Mouse (Mus musculus): ENCODE measurements around the gene Gm20388. TPM values are rescaled to one million over a fixed set of nuclear protein-coding genes. Genes with fewer than 3 reads are reported as not detected.

Gm20388 gene
- polyA plus RNA-seq, 1 experiment from 2014 or later: 4.4 TPM

- no peaks in the 10 kb centered on the region for H3K9me3 ChIP-seq
- 88% methylated on average over 11 of the region's 11 CpGs for WGBS
- no peak for ATAC-seq
Observed at GRCm38 (mm10) chr8:122069281-122069680, 2158.6 kb downstream of the Gm20388 start.

GRCm38 (mm10) chr8:122071193-122071592, 2160.6 kb downstream of the Gm20388 start:
- Histone ChIP-seq H3K27ac (no peak overlapping the region), H3K9me3 (no peaks in the 10 kb centered on the region), H3K4me2 (replicated peaks) (no peak overlapping the region), H3K4me1 (replicated peaks) (peaks cover 3% of the 10 kb centered on the region; the same call in 1 of the 2 replicates), H3K4me3 (replicated peaks) (no peak overlapping the region), H3K27me3 (0 out of 2 replicates have a peak, but pooled peaks cover 2% of the 10 kb centered on the region), H3K9ac (replicated peaks) (no peak overlapping the region), H3K36me3 (no peaks in the 10 kb centered on the region)
- WGBS: 71% methylated on average over 4 of the region's 4 CpGs
- no peak for ATAC-seq

More at GRCm38 (mm10) chr8:122069281-122069680, 2158.6 kb downstream of the Gm20388 start:
- Histone ChIP-seq H3K4me2 (replicated peaks) (no peak overlapping the region), H3K4me1 (replicated peaks) (no peaks in the 10 kb centered on the region), H3K9ac (replicated peaks) (no peak overlapping the region), H3K36me3 (no peaks in the 10 kb centered on the region), H3K27ac (no peak overlapping the region), H3K27me3 (0 out of 2 replicates have a peak, but pooled peaks cover 2% of the 10 kb centered on the region), H3K4me3 (replicated peaks) (no peak overlapping the region)

- ATAC-seq: no peak
- H3K4me3 ChIP-seq (replicated peaks): no peak overlapping the region
- 84% methylated on average over 9 of the region's 9 CpGs for WGBS
Observed at GRCm38 (mm10) chr8:122073964-122074363, 2163.3 kb downstream of the Gm20388 start.

GRCm38 (mm10) chr8:122074442-122074841, 2163.8 kb downstream of the Gm20388 start:
- no peak for ATAC-seq
- 90% methylated on average over 9 of the region's 9 CpGs for WGBS
- Histone ChIP-seq H3K27ac (no peak overlapping the region), H3K36me3 (no peaks in the 10 kb centered on the region), H3K9me3 (no peaks in the 10 kb centered on the region), H3K4me3 (replicated peaks) (no peak overlapping the region), H3K9ac (replicated peaks) (no peak overlapping the region), H3K4me2 (replicated peaks) (no peak overlapping the region), H3K4me1 (replicated peaks) (peaks cover 8% of the 10 kb centered on the region; the same call in 1 of the 2 replicates), H3K27me3 (peaks cover 4% of the 10 kb centered on the region; the same call in 1 of the 2 replicates)

More at GRCm38 (mm10) chr8:122073964-122074363, 2163.3 kb downstream of the Gm20388 start:
- no peaks in the 10 kb centered on the region for H3K9me3 ChIP-seq
- H3K9ac ChIP-seq (replicated peaks): no peak overlapping the region
- H3K27ac ChIP-seq: no peak overlapping the region
- peaks cover 8% of the 10 kb centered on the region; the same call in 1 of the 2 replicates for H3K4me1 ChIP-seq (replicated peaks)
- H3K27me3 ChIP-seq: peaks cover 6% of the 10 kb centered on the region; the same call in 1 of the 2 replicates
- H3K36me3 ChIP-seq: no peaks in the 10 kb centered on the region
- no peak overlapping the region for H3K4me2 ChIP-seq (replicated peaks)

- no peak for ATAC-seq
- Histone ChIP-seq H3K27me3 (peaks cover 4% of the 10 kb centered on the region; the same call in 1 of the 2 replicates), H3K4me3 (replicated peaks) (no peak overlapping the region), H3K9me3 (no peaks in the 10 kb centered on the region), H3K36me3 (no peaks in the 10 kb centered on the region), H3K4me2 (replicated peaks) (no peak overlapping the region), H3K4me1 (replicated peaks) (peaks cover 8% of the 10 kb centered on the region; the same call in 1 of the 2 replicates), H3K27ac (no peak overlapping the region), H3K9ac (replicated peaks) (no peak overlapping the region)
- WGBS: 90% methylated on average over 4 of the region's 4 CpGs
Observed at GRCm38 (mm10) chr8:122074977-122075376, 2164.3 kb downstream of the Gm20388 start.

- 38% methylated on average over 23 of the region's 23 CpGs for WGBS
- Histone ChIP-seq H3K9me3 (no peaks in the 10 kb centered on the region), H3K27ac (no peak overlapping the region), H3K9ac (replicated peaks) (no peak overlapping the region), H3K4me1 (replicated peaks) (peaks cover 8% of the 10 kb centered on the region; the same call in 1 of the 2 replicates), H3K4me3 (replicated peaks) (no peak overlapping the region), H3K4me2 (replicated peaks) (no peak overlapping the region), H3K36me3 (no peaks in the 10 kb centered on the region), H3K27me3 (peaks cover 4% of the 10 kb centered on the region; the same call in 1 of the 2 replicates)
- no peak for ATAC-seq
Observed at GRCm38 (mm10) chr8:122076183-122076842, 2165.7 kb downstream of the Gm20388 start.

- ATAC-seq: no peak
- WGBS: 89% methylated on average over 12 of the region's 12 CpGs
- Histone ChIP-seq H3K27me3 (peaks cover 4% of the 10 kb centered on the region; the same call in 1 of the 2 replicates), H3K4me3 (replicated peaks) (no peak overlapping the region), H3K9ac (replicated peaks) (no peak overlapping the region), H3K4me2 (replicated peaks) (no peak overlapping the region), H3K4me1 (replicated peaks) (peaks cover 8% of the 10 kb centered on the region; the same call in 1 of the 2 replicates), H3K9me3 (no peaks in the 10 kb centered on the region), H3K27ac (no peak overlapping the region), H3K36me3 (no peaks in the 10 kb centered on the region)
Observed at GRCm38 (mm10) chr8:122078321-122078720, 2167.7 kb downstream of the Gm20388 start.

- no peak overlapping the region for H3K27ac ChIP-seq
- no peaks in the 10 kb centered on the region for H3K36me3 ChIP-seq
- no peak overlapping the region for H3K4me3 ChIP-seq (replicated peaks)
- peaks cover 8% of the 10 kb centered on the region; the same call in 1 of the 2 replicates for H3K4me1 ChIP-seq (replicated peaks)
- ATAC-seq: no peak
- no peak overlapping the region for H3K4me2 ChIP-seq (replicated peaks)
- H3K27me3 ChIP-seq: peaks cover 4% of the 10 kb centered on the region; the same call in 1 of the 2 replicates
- no peak overlapping the region for H3K9ac ChIP-seq (replicated peaks)
- H3K9me3 ChIP-seq: no peaks in the 10 kb centered on the region
- WGBS: 58% methylated on average over 6 of the region's 6 CpGs
Observed at GRCm38 (mm10) chr8:122079093-122079492, 2168.5 kb downstream of the Gm20388 start.

- no peak overlapping the region for H3K4me3 ChIP-seq (replicated peaks)
- no peaks in the 10 kb centered on the region for H3K9me3 ChIP-seq
- WGBS: 55% methylated on average over 5 of the region's 5 CpGs
- no peaks in the 10 kb centered on the region for H3K36me3 ChIP-seq
- no peak for ATAC-seq
- peaks cover 8% of the 10 kb centered on the region; the same call in 1 of the 2 replicates for H3K4me1 ChIP-seq (replicated peaks)
- H3K27ac ChIP-seq: no peak overlapping the region
- no peak overlapping the region for H3K9ac ChIP-seq (replicated peaks)
- peaks cover 4% of the 10 kb centered on the region; the same call in 1 of the 2 replicates for H3K27me3 ChIP-seq
- no peak overlapping the region for H3K4me2 ChIP-seq (replicated peaks)
Observed at GRCm38 (mm10) chr8:122080347-122080746, 2169.7 kb downstream of the Gm20388 start.

GRCm38 (mm10) chr8:122083401-122083800, 2172.8 kb downstream of the Gm20388 start:
- Histone ChIP-seq H3K27me3 (0 out of 2 replicates have a peak, but pooled peaks cover 6% of the 10 kb centered on the region), H3K9me3 (no peaks in the 10 kb centered on the region), H3K4me3 (replicated peaks) (no peak overlapping the region), H3K9ac (replicated peaks) (no peak overlapping the region), H3K4me2 (replicated peaks) (no peak overlapping the region), H3K36me3 (no peaks in the 10 kb centered on the region), H3K27ac (no peak overlapping the region), H3K4me1 (replicated peaks) (no peaks in the 10 kb centered on the region)
- WGBS: 90% methylated on average over 6 of the region's 6 CpGs
- ATAC-seq: no peak

- no peak overlapping the region for H3K4me2 ChIP-seq (replicated peaks)
- 5% methylated on average over 3 of the region's 3 CpGs for WGBS
- H3K27me3 ChIP-seq: 0 out of 2 replicates have a peak, but pooled peaks cover 6% of the 10 kb centered on the region
- no peaks in the 10 kb centered on the region for H3K4me1 ChIP-seq (replicated peaks)
- H3K27ac ChIP-seq: no peak overlapping the region
- no peak overlapping the region for H3K9ac ChIP-seq (replicated peaks)
- H3K36me3 ChIP-seq: no peaks in the 10 kb centered on the region
- H3K4me3 ChIP-seq (replicated peaks): no peak overlapping the region
- H3K9me3 ChIP-seq: no peaks in the 10 kb centered on the region
- no peak for ATAC-seq
Observed at GRCm38 (mm10) chr8:122084145-122084544, 2173.5 kb downstream of the Gm20388 start.

GRCm38 (mm10) chr8:122084726-122085410, 2174.2 kb downstream of the Gm20388 start:
- no peak overlapping the region for H3K9ac ChIP-seq (replicated peaks)
- 55% methylated on average over 15 of the region's 15 CpGs for WGBS
- H3K27ac ChIP-seq: no peak overlapping the region
- no peak for ATAC-seq
- H3K36me3 ChIP-seq: no peaks in the 10 kb centered on the region
- H3K4me2 ChIP-seq (replicated peaks): no peak overlapping the region
- no peaks in the 10 kb centered on the region for H3K4me1 ChIP-seq (replicated peaks)
- no peaks in the 10 kb centered on the region for H3K9me3 ChIP-seq
- H3K4me3 ChIP-seq (replicated peaks): no peak overlapping the region
- H3K27me3 ChIP-seq: 0 out of 2 replicates have a peak, but pooled peaks cover 6% of the 10 kb centered on the region

Measured in midbrain, embryonic 13.5 days (tissue).